Mouse (Mus musculus) right cerebral cortex, postnatal 14 days (tissue): ENCODE measurements around the gene Tpsb2.

Source experiments
- DNase-seq: peaks from one replicate; pipeline ENCODE4 v3.0.0; 2022

The Tpsb2 gene

DNA sequence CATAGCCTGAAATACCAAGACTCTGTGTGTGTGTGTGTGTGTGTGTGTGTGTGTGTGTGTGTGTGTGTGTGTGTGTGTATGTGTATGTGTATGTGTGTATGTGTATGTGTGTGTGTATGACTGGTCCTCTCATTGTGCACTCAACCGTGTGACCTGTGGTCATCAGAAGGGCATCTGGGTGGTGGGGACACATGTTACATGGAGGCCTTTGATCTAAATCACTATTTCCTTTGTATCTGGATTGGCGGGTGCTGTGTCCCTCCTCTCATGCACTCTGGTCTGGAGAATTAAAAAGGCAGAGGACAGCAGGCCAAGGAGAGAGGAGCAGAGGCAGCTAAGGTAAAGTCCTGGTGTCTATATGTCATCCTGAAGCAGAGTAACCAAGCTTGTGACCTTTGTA is at the start of gene Tpsb2:
Tpsb2 (plus strand) TSS at position 301 of the 400 bp plus-strand sequence.
- DNase-seq = no peak

DNA sequence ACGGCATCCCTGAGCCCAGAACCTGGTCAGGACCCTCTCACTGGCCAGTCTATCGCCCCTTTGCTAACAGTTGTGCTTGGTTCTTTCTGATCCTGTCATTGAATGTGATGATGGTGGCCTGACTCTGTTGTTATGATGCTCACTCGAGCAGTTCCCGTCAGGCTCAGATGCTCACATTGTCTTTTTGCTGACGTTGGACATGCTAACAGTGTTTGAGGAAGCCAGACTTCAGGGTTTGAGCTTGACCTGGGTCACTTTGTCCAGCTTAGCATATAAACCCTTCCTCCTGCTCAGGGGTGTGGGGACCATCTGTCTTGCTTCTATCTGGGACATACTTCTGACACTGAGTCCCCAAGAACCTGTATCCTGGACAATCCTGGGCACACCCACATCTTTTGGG is 47.8 kb upstream of the Tpsb2 start, which contains the start of gene Prss29:
Prss29 (plus strand) TSS at position 301 of the 400 bp plus-strand sequence.
- DNase-seq = no peak

DNA sequence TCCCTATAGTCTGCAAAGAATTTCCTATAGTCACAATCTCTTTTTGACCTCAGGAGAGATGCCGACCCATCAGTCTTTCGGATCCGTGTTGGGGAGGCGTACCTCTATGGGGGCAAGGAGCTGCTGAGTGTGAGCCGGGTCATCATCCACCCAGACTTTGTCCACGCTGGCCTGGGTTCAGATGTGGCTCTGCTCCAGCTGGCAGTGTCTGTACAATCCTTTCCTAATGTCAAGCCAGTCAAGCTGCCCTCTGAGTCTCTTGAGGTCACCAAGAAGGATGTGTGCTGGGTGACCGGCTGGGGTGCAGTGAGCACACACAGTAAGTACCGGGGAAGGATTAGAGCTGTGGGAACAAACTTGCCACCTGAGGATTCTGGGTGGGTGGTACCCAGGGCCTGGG is 45.3 kb upstream of the Tpsb2 start:
- no peak for DNase-seq

DNA sequence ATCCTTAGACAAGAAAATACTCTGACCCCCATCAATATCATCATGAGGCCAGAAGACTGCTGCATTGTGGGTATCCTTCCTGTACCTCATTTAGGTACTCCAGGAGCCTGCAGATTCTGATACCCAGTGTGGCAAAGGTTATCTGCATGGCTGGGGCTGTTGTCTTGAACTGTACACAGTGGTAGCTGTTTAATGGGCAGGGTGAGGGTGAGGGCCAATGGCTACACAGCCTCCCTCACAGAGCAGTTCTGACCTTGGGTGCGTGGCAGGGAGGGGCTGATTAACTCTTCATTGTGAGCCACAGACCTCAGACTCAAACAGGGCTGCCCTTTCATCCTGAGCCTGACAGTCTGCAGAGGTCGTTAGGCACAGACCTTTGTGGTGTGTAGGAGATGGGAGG is 43.2 kb upstream of the Tpsb2 start:
- no peak for DNase-seq

DNA sequence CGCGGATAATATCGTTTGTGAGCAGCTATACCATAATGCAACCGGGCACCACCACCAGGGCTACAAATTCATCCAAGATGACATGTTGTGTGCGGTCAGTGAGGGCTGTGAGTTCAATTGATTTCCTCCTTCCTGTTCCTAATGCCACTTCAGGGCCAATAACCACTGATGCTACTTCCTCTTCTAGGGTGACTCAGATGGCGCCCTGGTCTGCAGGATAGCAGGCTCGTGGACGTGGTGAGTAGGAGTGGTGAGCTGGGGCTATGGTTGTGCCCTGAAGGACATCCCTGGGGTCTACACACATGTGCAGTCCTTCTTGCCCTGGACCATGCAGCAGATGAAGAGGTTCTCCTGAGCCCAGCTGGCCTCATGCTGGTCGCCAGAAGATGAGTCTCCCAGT is 33.8 kb upstream of the Tpsb2 start:
- DNase-seq = no peak

DNA sequence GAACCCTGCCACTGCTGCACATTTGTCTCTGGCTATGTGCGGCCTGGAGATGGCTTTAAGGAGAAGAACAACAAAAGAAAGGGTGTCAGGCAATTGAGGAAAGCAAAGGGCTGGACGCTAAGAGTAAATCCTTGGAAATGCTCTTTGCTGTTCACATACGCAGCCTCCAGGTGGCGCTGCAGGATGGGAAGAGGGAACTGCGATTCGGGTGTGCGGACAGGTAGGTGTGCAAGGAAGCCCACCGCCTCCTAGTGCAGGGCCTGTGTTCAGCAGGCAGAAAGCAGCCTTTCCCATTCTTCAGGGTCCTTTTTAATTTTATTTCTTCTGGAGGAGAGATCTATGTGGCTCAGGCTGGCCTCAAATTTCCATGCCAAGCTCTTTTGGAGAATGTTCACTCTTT is 32.2 kb upstream of the Tpsb2 start:
- peak; percentile 75 for DNase-seq

DNA sequence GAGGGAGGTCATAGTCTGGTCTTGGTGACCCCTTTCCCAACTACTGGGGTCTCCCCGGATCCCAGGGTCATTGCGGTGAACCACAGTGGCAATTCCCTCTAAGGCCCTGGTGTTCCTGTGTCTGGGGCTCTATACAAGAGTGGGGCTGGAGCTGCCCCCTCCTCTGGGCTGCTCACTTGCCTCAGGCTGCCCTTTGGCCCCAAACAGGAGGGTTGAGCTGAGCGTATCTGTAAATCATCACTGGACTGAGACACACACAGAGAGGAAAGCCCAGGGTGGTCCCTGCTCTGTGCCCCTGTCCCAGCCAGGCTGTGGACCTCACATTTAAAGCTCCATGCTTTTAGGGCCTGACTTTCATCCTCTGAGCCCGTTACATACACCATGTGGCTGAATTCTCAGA is 27.9 kb upstream of the Tpsb2 start:
- no peak for DNase-seq

DNA sequence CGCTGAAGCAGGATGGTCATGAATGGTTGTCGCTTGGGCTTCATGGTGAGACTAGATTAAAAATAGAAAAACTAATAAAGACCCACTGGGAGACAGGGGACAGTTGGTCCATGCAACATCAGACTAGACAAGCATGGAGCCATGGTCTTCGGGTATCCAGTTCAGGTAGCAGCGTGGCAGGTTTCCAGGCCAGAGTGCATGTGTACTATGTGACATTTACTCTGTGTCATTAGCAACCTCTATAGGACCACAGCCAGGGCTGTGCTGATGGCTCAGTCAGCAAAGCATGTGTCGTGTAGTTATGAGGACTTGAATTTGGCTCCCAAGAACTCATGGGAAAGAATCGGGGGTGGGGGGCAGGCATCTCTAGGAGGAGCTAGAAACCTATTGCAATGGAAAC is 26.1 kb upstream of the Tpsb2 start:
- no peak for DNase-seq

DNA sequence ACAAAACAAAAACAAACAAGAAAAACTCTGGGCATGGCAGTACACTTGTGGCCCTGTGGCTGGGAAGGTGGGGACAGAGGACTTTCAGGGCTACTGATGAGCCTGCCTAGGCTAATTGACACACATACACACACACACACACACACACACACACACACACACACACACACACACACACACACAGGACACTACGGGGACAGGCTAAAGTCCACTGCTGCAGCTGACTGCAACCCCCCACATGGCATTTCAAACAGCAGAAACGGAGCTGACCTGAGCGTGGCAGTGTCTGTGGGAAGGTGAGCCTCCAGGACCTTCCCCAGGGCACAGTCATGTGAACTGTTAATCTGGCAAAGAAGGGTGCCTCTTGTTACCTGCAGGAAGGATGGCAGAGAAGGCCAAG is 24.6 kb upstream of the Tpsb2 start:
- DNase-seq = no peak

DNA sequence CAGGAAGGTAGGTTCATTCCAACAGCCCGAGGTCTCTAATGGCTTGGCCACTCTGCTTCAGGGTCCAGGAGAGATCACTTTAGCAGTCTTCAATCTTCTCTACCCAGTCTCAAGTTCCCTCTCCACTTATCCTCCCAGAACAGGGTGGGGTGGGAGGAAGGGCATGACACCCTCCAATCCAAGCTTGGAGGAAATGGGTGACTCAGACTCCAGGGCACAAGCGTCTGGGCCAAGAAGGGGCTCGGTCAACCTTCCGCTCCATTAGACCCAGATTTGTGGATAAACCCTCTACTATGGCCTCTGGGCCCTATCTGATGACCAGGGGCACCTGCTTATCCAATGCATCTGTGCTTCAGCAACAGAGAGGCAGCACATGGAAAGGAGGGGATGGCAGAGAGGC is 20.6 kb upstream of the Tpsb2 start, which contains the start of gene Tpsab1:
Tpsab1 (minus strand) TSS at position 101 of the 400 bp plus-strand sequence.
- DNase-seq = no peak

DNA sequence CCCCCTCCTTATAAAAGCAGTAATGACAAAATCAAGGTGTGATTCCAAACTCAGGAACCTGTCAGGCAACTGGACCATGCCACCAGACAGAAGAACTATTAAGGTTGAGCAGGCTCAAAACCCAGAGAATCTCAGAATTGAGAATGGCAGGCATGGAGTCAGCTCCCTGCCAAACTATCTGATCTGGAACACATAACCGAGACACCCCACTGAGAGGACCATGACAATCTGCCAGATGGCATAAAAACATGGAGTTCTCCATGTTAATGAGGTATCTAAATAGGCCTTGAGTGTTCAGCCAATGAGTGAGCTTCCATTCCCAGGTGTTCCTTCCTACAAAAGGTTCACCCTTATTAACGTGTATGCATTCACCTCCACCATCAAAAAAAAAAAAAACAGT is 4.8 kb upstream of the Tpsb2 start:
- DNase-seq = no peak

DNA sequence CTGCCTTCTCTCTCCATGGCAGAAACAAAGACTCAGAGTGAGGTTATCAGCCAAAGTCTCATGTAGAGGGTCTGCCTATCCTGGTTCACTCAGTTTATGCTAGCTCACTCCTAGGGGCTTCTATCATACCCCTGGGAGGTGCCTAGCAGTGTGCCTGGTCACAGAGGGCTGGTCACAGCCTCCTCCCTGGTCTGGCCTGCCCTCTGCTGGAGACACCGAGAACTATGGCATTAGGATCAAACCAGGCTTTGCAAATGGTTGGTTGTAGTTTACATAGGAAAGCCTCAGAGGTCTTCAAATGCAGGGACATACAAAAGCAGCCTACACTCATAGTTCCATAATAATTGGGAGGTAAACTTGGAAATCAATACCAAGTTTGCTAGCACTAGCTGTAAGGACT is 2.4 kb upstream of the Tpsb2 start:
- DNase-seq = peak; percentile 62

DNA sequence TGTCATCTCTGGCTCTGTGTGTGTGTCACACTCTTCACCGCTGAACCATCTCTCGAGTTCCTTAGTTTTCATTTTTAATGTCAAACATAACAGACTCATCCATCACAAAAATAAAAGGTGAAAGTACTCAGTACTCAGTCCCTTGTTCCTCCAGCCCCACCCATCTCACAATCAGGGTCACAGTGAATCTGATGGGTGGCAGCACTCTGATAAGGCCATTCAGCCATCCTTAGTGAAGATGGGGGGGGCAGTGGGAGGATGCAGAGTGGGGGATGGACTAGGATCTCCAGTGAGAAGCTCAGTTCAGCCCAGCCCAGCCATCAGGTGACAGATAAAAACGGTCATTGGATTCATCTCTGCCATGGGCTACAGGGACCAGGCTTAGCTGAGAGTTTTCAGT is 2.9 kb downstream of the Tpsb2 start, which contains the start of gene Tpsg1:
Tpsg1 (plus strand) TSS at position 301 of the 400 bp plus-strand sequence.
- DNase-seq = no peak

DNA sequence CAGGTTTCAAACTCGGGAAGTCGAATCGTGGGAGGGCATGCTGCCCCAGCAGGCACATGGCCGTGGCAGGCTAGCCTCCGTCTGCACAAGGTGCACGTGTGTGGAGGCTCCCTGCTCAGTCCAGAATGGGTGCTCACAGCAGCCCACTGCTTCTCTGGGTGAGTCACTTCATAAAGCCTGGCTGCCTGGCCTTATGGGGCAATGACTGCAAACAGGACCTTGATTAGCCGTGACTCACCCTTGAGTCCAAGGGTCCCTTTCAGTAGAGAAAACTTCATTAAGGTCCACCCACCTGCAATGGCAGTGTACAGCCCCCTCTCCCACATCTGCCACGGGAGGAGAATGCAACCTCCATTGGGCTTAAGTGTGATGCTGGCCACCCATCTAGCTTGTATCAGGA is 6.4 kb downstream of the Tpsb2 start:
- no peak for DNase-seq

DNA sequence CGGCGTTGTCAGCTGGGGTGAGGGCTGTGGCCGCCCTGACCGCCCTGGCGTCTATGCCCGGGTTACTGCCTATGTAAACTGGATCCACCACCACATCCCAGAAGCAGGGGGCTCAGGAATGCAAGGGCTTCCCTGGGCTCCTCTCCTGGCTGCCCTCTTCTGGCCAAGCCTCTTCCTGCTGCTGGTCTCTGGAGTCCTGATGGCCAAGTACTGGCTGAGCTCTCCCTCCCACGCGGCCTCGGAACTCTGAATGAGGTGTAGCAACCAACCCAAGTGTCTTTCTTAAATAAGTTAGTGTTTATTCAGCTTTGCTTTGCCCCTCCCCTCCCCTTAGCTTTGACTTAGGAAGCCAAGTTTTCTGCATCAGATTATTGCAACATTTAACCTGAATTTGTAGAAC is 7.9 kb downstream of the Tpsb2 start:
- DNase-seq = peak; percentile 44

DNA sequence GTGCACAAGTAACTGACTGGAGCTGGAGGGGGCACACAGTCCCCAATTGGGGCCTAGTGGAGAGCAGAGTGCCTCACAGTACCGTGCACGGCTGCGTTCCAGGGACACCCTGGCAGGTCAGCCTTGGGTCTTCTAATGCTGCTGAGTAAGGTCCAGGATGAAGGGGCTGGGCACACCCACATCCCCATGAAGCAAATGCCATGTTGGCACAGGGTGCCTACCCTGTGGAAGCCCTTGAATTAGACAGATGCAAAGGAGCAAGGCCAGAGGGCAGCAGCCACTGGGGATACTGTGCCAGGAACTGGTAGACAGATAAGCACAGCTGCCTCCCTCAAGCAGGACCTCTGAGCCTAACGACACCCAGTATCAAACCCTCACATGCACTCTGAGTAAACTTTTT is 28.4 kb downstream of the Tpsb2 start:
- no peak for DNase-seq

DNA sequence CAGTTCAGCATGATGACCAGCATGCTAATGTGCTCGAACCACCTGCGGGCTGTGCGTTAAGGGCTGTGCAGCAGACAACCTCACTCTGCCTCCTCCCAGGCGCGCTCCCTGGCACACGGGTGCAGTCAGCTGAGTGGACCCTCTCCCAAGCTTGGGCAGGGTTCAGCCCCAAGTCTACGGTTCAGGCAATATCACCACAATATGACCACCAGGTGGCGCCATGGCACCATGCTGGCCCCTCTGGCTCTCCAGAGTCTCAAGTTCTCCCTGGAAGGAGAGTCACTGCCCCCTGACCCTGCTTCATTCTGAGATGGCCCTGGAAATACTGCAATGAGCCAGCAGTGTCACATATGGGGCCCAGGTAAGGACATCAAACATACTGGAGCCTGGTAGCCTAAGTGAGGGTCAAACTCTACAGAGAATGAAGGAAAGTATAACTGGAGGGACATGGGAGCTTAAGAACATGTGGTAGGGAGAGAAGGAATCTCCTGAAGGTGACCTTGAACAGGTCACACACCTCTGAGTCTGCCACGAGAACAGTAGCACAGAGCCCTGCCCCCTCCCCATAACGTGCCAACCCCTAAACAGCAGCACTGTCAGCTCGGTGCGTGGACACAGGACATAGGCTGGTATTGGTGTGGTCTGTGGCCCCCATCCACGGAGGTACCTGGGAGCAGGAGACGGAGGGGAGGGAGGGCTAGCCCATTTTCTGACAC is 31.9 kb downstream of the Tpsb2 start:
- peak; percentile 84 for DNase-seq

DNA sequence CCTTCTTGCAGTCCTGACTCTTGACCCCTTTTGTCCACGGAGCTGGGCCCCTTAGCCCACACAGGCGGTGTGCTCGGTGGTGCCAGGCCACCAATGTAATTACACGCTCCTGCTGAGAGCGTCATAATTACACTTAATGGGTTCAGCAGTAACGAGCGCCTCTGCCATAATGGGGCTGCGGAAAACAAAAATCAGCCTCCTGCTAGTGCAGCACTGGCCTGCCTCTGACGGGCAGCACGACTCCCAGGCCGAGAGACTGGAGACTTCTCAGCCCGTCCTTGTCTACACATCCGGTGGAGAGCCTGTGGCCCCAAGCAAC is 32.4 kb downstream of the Tpsb2 start:
- no peak for DNase-seq

DNA sequence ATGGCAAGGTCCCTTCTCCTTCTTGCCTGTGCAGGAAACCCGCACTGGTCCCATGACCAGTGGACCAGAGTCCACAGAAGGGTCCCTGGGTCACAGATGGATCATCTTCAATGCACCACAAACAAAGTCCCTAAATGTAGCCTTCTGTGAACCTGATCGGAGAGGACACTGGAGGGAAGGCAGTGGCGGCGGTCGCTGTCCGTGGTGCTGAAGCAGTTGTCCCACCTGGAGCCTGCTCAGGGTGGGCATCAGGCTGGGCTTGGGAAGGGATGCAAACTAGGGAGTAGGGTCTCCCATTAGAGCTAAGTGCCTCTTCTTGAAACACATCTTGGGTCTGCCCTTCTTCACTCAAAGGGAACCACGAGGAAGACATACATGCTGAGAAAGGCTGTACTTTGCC is 34.3 kb downstream of the Tpsb2 start:
- DNase-seq = no peak

DNA sequence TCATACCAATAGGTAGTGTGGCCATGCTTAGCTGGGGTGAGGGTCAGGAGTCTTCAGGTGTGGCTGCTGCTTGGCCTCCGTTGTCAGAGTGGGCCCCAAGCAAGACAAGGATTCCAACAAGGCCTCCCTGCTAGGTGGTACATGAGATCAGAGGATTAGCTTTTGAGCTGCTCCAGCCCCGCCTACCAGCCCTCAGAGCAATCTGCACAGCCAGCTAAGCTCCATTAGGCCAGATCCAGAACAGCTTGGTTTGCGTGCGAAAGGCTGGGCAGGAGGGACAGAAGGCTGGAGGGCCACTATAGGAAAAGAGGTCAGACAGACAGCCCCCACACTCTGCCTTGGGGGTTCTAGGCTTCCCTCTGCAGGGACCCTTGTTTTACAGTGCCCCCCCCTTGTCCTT is 35.4 kb downstream of the Tpsb2 start:
- no peak for DNase-seq

DNA sequence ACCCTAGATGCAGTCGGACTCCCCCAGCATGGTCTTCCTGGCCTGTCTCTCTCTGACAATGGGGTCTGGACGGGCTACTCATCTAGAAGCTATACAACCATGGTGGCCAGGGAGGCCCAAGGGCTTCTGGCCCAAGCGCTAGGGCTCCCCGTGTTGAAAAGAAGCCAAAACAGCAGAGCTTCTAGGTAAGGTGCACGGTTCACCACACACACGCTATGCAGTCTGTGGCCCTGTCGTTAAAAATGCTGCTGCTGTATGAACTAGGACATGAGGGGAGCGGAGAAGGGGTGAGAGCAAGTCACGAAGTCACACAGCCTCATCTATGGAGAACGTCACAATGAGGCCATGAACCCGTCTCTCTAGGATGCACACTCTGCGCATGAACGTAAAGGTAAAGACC is 36.1 kb downstream of the Tpsb2 start:
- no peak for DNase-seq

DNA sequence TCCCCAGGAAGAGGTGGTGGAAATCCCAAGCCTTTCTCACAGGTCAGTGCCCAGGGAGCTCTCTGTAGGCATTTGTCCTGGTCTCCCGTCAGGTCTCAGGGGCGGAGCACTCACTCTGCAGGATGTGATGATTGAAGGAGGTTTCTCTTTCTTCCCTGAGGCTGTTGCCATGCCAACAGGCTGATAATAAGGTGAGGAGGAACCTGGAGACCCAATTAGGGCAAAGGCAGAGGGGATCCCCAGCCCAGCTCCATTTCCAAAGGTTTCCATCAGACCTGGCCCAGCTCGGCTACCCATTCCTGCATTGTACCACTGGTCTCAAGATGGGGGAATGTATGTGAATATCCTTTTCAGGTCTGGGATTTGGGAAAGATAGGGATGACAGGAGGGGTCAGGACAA is 38.1 kb downstream of the Tpsb2 start:
- no peak for DNase-seq

DNA sequence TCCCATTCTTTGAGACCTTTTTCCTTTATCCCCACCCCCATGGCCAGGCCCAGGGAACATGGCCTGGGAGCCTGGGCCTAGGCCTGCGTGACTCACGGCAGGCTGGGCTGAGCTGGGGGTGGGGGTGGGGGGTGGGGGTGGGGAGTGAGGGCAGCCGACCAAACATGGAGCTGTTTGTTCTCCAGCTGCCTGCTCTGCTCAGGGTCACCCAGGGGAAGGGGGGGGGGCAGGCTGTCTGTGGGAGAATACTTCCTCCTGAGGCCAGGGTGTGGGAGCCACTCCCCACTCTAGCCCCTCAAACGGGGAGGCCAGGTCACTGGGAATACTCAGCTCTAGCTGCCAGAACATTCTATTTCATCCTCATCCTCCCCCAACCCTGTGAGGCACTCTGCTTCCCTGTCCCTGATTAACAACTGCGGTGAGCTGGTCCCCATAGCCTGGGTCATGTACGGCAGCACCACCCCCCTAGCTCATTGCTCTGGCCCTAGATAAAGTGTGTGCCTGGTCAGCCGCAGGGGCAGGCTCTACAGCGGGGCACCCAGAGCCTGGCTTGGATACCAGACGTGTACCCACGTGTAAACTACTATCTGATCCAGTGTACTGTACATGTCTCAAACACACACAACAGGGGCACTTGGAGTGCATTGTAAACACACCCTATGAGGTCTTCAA is 39.3 kb downstream of the Tpsb2 start:
- no peak for DNase-seq

DNA sequence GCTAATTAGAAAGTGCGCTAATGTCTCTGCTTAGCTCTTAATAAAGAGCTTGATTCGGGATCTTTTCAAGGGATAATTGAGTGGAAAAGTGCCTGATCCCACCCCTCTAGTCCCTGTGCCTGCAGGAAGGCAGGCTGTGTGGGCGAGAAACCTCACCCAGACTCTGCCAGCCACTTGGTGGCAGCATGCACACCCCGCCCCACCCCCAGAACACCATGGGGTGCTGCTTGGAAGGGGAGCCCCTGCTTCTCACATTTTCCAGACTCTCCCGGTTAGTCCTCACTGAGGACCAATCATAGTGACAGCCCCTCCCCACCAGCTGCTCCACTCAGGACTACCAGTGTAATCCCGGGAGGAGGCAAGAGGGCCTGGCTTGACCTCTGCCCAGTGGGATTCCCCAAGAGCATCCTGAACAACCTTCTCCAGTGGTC is 39.9 kb downstream of the Tpsb2 start:
- DNase-seq = peak; percentile 66

DNA sequence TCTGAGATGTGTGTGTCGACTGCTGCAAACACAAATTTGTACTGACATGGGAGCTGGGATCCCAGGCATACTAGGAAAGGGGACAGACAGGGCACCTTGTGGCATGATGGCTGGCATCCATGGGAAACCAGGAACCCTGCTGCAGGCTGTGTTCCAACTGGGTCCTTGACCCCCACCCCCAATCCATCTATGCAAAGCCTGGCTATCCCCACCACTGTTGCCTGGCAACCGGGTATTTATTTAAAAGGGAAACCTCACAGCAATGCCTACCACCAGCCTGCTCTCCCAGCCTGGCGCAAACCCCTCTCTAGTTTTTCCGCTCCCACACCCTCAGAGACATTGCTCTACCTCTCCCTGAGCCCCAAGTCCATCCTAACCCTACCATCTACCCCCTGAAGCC is 41.2 kb downstream of the Tpsb2 start:
- DNase-seq = peak; percentile 32
